Mouse (Mus musculus) CD4-positive naive resting alpha-beta T cell, adult 57 days (primary cell): ENCODE results near the gene Gmnn. TPM values are rescaled to one million over a fixed set of nuclear protein-coding genes. Genes with fewer than 3 reads are reported as not detected.

Experiments
- total RNA-seq: library from RNA; stranded (reverse); gene quantifications from one replicate; pipeline ENCODE4 v1.2.4, GENCODE M21; 2023

The Gmnn gene
- 4.8 TPM for total RNA-seq

GRCm38 (mm10) chr13:24761403-24762227 is at the start of gene Gmnn:
TSS of gene Gmnn (minus strand) at chr13:24761923.

DNA sequence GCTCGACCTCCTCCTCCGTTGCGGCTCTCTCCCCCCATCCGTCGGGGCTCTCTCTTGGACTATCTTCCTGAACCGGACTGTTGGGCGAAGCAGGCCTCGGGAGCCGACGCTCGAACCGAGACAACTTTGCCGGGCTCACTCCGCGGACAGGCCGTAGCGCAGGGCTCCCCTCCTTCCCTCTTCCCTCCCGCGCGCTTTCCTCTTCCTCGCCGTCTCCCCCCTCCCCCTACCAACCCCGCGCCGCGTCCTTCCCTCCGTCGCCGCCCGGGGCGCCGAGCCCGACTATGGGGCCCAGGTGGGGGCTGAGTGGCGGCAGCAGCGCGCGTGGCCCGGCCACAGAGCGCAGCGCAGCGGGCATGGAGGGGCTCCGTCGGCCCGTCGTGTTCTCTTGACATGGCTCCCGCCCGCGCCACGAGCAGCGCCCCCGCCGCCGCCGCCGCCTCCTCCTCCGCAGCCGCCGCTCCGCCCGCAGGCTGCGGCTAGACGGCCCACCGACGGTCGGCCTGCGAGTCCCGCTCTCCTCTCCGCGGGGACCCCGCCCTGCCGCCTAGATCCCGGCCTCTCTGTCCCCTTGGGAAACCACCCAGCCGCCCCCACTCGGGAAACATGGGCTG is 39.7 kb upstream of the Gmnn start, which contains the start of gene BC005537:
Gene BC005537, plus strand, starts transcription at position 350 of the 614 bp plus-strand sequence.

DNA sequence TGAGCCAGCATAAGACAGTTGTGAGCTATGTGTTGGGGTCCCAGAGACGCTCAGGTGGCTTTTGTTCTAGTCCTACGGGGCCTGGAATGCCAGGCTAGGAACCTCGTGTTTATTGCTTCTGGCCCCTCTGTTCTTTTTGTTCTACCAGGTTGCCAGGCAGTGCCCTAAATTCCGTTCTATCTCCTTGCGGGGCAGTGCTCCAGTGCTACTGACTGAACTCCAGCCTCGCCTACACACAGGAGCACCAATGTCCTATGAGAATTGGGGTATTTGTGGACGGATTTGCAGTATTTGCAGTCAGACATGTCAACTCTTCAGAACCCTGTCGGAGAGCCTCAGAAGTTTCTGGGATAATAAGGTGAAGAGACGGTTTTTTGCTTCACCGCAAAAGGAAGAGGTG is 20.7 kb downstream of the Gmnn start, which contains the start of gene Armh2:
Gene Armh2, plus strand, starts transcription at position 205 of the 400 bp plus-strand sequence.

Other genes starting within 250 kb of the Gmnn start
- 734 TPM for gene Ripor2, start 179.7 kb downstream of the Gmnn start, total RNA-seq
- gene Armh2, start 20.7 kb downstream of the Gmnn start, total RNA-seq: 2.6 TPM
- 179 TPM for gene BC005537, start 39.7 kb upstream of the Gmnn start, total RNA-seq
- 20.6 TPM for gene Acot13, start 69.6 kb upstream of the Gmnn start, total RNA-seq
- 85.5 TPM for gene Tdp2, start 69.8 kb upstream of the Gmnn start, total RNA-seq
- gene D130043K22Rik, start 83.2 kb upstream of the Gmnn start, total RNA-seq: not detected
- gene Aldh5a1, start 175.7 kb upstream of the Gmnn start, total RNA-seq: 1.6 TPM
- gene Gpld1, start 181.2 kb upstream of the Gmnn start, total RNA-seq: not detected